Mouse (Mus musculus): ENCODE data around the gene Rnase4. TPM values are rescaled to one million over a fixed set of nuclear protein-coding genes. Genes with fewer than 3 reads are reported as not detected.
A peak's percentile ranks its signal among the peaks of the same experiment; 100 is the strongest.

Rnase4 gene
- polyA plus RNA-seq (2014; fragmentation: Nextera tagmentation; extraction: Ambion mirVana), result 12.2 and 17.6 TPM in 2 replicates

DNA sequence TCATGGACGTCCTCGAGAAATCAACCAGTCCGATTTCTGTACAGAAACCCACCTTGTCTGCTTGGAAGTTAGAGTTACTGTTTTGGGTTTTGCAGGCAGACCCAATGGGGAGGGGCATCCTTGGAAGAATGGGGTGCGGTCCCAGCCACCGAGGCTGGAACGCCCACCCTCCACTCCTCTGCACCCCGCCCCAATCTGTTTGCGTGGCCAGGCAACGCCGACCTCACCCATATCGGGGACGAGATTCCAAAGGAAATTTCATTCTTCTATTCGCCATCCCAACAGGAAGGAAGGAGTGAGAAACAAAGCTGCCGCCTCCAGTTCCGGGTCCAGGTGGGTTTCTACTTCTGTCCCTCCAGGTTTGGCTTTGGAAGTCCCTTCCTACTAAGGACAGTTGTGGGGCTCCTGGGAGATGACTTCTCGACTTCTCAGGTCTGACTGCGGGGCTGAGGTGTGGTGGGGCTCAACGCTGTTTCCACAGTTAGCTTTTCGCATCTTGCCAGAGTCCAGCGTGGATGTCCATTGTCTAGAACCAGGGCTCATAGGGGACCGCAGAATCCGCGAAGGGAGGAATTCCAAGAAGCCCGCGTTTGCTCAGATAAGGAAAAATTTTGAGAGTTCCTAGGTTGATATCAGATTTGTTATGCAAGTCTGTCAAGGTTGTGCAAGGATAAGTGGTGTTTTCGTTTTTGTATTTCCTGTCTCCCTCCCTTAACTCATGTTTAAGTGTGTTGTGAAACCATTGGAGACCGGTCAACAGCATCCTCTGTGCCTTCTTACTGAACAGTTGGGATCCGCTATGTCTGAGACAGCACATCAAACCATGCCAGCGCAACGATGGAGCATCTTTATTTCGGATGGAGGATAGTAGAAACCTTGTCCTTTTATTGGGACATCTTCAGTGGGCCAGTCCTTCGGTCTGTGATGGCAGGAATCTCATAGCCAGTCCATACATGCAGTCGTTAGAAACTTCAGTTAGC is at the start of gene Rnase4, which contains the start of gene Ang:
Rnase4 (plus strand) TSS at position 157 of the 980 bp plus-strand sequence.
Ang (plus strand) TSS at position 230 of the 980 bp plus-strand sequence.
- H3K4me2 ChIP-seq (ENCODE audit: low read depth, low read length), result peak within 1 kb of the TSS; percentile 77
- no peaks in the 10 kb centered on the region for H3K9me3 ChIP-seq (ENCODE audit: control insufficient read depth, low read length)
- H3K4me3 ChIP-seq (ENCODE audit: low read depth, low read length), result peak within 1 kb of the TSS; percentile 52
- H3K36me3 ChIP-seq (ENCODE audit: control insufficient read depth, insufficient read depth, low read length), result no peaks in the 10 kb centered on the region
- H3K4me1 ChIP-seq (ENCODE audit: control insufficient read depth, insufficient read depth, low read length), result no peaks in the 10 kb centered on the region
- peak within 1 kb of the TSS; percentile 43 for H3K9ac ChIP-seq (replicated peaks; ENCODE audit: low read depth, low read length)
- peak; percentile 21; the same call in 1 of the 2 replicates for ATAC-seq (ENCODE audit: low read depth)
- 9% methylated on average over 33 of the region's 33 CpGs for WGBS
- peak within 1 kb of the TSS; percentile 65 for H3K27ac ChIP-seq (ENCODE audit: low read depth, low read length)
- H3K27me3 ChIP-seq (ENCODE audit: control insufficient read depth, insufficient read depth, low read length), result no peaks in the 10 kb centered on the region

DNA sequence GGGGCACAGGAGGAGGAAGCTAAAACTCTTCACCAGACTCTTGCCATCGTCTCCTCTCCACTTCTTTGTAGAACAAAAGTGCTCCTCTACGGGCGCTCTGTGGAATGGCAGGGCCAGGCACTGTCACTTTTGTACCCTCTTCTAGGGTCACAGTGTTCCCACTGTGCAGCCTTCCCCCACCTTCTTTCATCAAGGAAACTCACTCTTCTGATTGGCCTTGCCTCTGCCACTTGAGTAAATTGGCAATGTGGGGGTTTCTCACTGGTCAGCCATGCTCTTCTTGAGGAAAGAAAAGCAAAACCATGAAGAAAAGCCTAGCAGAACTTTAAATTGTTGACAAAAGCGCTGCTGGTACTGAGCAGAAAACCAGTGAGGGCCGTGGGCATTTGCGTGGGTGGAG is 49.1 kb upstream of the Rnase4 start, which contains the start of gene Rnase9:
Rnase9 (minus strand) TSS at position 101 of the 400 bp plus-strand sequence.
- no peaks in the 10 kb centered on the region for H3K4me1 ChIP-seq (ENCODE audit: control insufficient read depth, insufficient read depth, low read length)
- no peaks in the 10 kb centered on the region for H3K27me3 ChIP-seq (ENCODE audit: control insufficient read depth, insufficient read depth, low read length)
- no peak within 1 kb of the TSS for H3K27ac ChIP-seq (ENCODE audit: low read depth, low read length)
- H3K36me3 ChIP-seq (ENCODE audit: control insufficient read depth, insufficient read depth, low read length), result no peaks in the 10 kb centered on the region
- no peak within 1 kb of the TSS for H3K4me3 ChIP-seq (ENCODE audit: low read depth, low read length)
- H3K4me2 ChIP-seq (ENCODE audit: low read depth, low read length), result no peak within 1 kb of the TSS
- no peak within 1 kb of the TSS for H3K9ac ChIP-seq (replicated peaks; ENCODE audit: low read depth, low read length)
- WGBS, result 67% methylated on average over 6 of the region's 6 CpGs
- no peak for ATAC-seq (ENCODE audit: low read depth)
- no peaks in the 10 kb centered on the region for H3K9me3 ChIP-seq (ENCODE audit: control insufficient read depth, low read length)

DNA sequence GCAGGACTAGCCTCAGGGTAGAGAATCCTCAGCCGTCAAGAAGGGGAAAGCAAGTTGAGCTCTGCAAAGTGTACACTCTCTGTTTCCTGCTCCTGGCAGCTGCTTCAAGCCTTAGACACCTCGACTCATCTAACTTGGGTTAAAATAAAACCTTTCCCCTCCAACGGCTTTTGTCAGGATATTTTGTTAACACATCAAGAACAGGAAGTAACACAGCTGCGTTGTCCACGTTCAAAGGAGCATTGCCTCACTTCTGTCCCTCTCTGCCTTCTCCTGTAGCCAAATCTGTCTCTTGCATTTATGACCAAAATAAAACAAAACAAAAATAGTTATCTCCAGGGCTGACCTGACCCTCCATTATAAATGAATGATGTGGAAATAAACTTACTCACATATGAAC is 43.0 kb upstream of the Rnase4 start:
- no peaks in the 10 kb centered on the region for H3K36me3 ChIP-seq (ENCODE audit: control insufficient read depth, insufficient read depth, low read length)
- ATAC-seq (ENCODE audit: low read depth), result no peak
- H3K4me1 ChIP-seq (ENCODE audit: control insufficient read depth, insufficient read depth, low read length), result no peaks in the 10 kb centered on the region
- H3K27ac ChIP-seq (ENCODE audit: low read depth, low read length), result no peak overlapping the region
- no peak overlapping the region for H3K4me3 ChIP-seq (ENCODE audit: low read depth, low read length)
- H3K9me3 ChIP-seq (ENCODE audit: control insufficient read depth, low read length), result no peaks in the 10 kb centered on the region
- no peaks in the 10 kb centered on the region for H3K27me3 ChIP-seq (ENCODE audit: control insufficient read depth, insufficient read depth, low read length)
- H3K9ac ChIP-seq (replicated peaks; ENCODE audit: low read depth, low read length), result no peak overlapping the region
- WGBS, result 72% methylated on average over 5 of the region's 5 CpGs
- H3K4me2 ChIP-seq (ENCODE audit: low read depth, low read length), result no peak overlapping the region

DNA sequence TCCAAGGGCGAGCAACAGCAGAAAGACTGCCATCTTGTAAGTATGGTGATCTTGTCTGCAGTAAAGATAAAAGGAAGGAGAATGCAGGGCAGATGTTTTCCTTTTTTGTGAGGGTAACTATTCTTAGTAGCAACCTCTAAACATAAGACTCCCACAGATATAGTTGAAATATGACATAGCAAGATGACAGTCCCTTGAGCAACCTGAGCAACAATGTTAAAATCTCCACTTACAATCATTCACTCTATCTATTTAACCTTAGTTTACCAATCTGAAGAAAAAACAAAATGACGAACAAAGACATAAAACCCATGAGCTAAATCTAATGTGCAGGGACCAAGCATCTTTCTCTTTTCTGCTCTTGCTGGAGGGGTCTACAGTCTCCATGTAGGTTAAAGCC is 40.8 kb upstream of the Rnase4 start, which contains the start of gene Rnase11:
Rnase11 (minus strand) TSS at position 101 of the 400 bp plus-strand sequence.
- no peak within 1 kb of the TSS for H3K9ac ChIP-seq (replicated peaks; ENCODE audit: low read depth, low read length)
- no peak within 1 kb of the TSS for H3K4me2 ChIP-seq (ENCODE audit: low read depth, low read length)
- no peaks in the 10 kb centered on the region for H3K4me1 ChIP-seq (ENCODE audit: control insufficient read depth, insufficient read depth, low read length)
- no peaks in the 10 kb centered on the region for H3K9me3 ChIP-seq (ENCODE audit: control insufficient read depth, low read length)
- ATAC-seq (ENCODE audit: low read depth), result no peak
- no peak within 1 kb of the TSS for H3K4me3 ChIP-seq (ENCODE audit: low read depth, low read length)
- 86% methylated on average over 2 of the region's 2 CpGs for whole genome bisulfite sequencing
- H3K36me3 ChIP-seq (ENCODE audit: control insufficient read depth, insufficient read depth, low read length), result no peaks in the 10 kb centered on the region
- H3K27me3 ChIP-seq (ENCODE audit: control insufficient read depth, insufficient read depth, low read length), result no peaks in the 10 kb centered on the region
- no peak within 1 kb of the TSS for H3K27ac ChIP-seq (ENCODE audit: low read depth, low read length)

DNA sequence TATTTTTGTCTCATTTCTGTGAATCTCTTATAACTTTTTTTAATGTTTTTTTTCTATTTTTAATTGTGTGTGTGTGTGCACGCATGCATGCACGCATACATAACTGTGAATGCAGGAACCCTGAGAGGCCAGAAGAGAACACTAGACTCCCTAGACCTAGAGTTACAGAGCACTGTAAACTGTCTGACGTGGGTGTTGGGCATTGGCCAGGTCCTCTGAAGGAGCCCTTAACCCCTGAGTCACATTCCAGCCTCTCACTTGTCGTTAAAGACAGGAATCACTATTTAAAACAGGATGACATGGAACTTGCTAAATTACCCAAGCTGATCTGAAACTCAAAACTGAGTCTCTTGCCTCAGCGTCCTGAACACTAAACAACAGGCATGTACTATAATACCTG is 38.9 kb upstream of the Rnase4 start:
- H3K27me3 ChIP-seq (ENCODE audit: control insufficient read depth, insufficient read depth, low read length), result no peaks in the 10 kb centered on the region
- H3K9ac ChIP-seq (replicated peaks; ENCODE audit: low read depth, low read length), result no peak overlapping the region
- no peak overlapping the region for H3K27ac ChIP-seq (ENCODE audit: low read depth, low read length)
- H3K9me3 ChIP-seq (ENCODE audit: control insufficient read depth, low read length), result no peaks in the 10 kb centered on the region
- H3K4me3 ChIP-seq (ENCODE audit: low read depth, low read length), result no peak overlapping the region
- no peaks in the 10 kb centered on the region for H3K36me3 ChIP-seq (ENCODE audit: control insufficient read depth, insufficient read depth, low read length)
- no peak overlapping the region for H3K4me2 ChIP-seq (ENCODE audit: low read depth, low read length)
- 63% methylated on average over 5 of the region's 5 CpGs for whole genome bisulfite sequencing
- no peak for ATAC-seq (ENCODE audit: low read depth)
- H3K4me1 ChIP-seq (ENCODE audit: control insufficient read depth, insufficient read depth, low read length), result no peaks in the 10 kb centered on the region

DNA sequence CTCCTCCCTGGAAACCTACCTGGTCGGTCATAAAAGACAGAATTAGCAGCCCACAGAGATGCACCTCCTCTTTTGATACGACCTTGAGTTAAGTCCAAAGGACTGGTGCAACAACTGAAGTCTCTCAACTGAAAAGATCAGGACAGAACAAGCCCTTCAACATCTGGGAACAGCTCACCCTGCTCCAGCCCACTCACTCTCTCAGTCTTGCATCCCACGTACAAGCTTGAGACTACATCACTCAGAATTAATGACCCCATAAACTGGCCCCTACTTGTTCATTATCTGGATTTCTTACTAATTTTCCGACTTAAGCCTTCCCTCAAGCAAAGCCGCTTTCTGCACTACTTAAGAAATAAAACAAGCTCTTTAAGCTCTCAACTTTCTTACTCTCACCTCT is 37.7 kb upstream of the Rnase4 start:
- Histone ChIP-seq H3K9ac (replicated peaks; ENCODE audit: low read depth, low read length) (no peak overlapping the region), H3K9me3 (ENCODE audit: control insufficient read depth, low read length) (no peaks in the 10 kb centered on the region), H3K4me2 (ENCODE audit: low read depth, low read length) (no peak overlapping the region), H3K4me3 (ENCODE audit: low read depth, low read length) (no peak overlapping the region), H3K27ac (ENCODE audit: low read depth, low read length) (no peak overlapping the region), H3K36me3 (ENCODE audit: control insufficient read depth, insufficient read depth, low read length) (no peaks in the 10 kb centered on the region), H3K27me3 (ENCODE audit: control insufficient read depth, insufficient read depth, low read length) (no peaks in the 10 kb centered on the region), H3K4me1 (ENCODE audit: control insufficient read depth, insufficient read depth, low read length) (no peaks in the 10 kb centered on the region)
- 59% methylated on average over 5 of the region's 5 CpGs for WGBS
- no peak for ATAC-seq (ENCODE audit: low read depth)

DNA sequence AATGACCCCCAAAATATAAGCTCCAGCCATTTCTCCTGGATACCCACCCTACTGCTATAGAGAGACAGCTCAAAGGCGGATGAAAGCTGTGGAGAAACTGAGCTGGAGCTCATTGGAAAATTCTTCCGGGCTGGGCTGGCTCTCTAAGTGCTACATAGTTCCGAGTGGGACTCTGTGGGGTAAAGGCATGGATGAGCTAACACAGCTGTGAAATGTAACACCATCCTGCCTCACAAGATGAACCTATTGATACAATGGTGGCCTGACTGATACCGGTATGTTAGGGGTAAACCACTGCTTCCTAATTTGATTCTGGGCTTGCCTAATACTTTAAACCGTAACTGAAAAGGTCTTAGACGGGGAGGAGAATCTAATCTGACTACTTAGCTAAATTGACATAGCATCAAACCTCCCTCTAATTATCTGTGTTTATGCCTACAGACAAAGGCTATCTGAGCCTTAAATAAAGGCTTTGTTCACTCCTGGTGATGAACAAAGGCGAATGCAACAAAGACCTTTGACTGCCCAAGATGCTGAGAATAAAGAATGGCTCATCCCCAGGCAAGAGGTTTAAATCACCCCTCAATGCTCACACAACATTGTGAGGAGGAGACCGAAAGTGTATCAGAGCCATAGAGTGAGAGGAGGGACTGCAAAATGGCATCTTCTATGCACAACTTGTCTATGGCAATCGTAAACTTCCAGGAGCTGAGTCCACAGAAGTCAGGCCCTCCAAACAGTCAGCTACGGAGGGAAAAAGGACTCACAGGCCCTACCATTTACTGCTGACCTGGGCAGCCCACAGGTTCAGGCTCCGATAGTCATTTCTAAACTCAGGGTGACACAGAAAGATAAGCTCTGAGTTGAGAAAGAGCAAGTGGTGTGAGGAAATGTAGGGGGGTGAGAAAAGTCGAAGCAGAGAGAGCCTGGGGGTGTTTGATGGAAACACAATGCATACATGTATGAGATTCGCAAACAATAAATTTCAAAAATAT is 36.3 kb upstream of the Rnase4 start:
- H3K36me3 ChIP-seq (ENCODE audit: control insufficient read depth, insufficient read depth, low read length), result no peaks in the 10 kb centered on the region
- no peak overlapping the region for H3K4me2 ChIP-seq (ENCODE audit: low read depth, low read length)
- H3K27me3 ChIP-seq (ENCODE audit: control insufficient read depth, insufficient read depth, low read length), result no peaks in the 10 kb centered on the region
- WGBS, result 28% methylated on average over 13 of the region's 13 CpGs
- no peak overlapping the region for H3K4me3 ChIP-seq (ENCODE audit: low read depth, low read length)
- no peak for ATAC-seq (ENCODE audit: low read depth)
- H3K27ac ChIP-seq (ENCODE audit: low read depth, low read length), result no peak overlapping the region
- no peaks in the 10 kb centered on the region for H3K9me3 ChIP-seq (ENCODE audit: control insufficient read depth, low read length)
- no peaks in the 10 kb centered on the region for H3K4me1 ChIP-seq (ENCODE audit: control insufficient read depth, insufficient read depth, low read length)
- H3K9ac ChIP-seq (replicated peaks; ENCODE audit: low read depth, low read length), result no peak overlapping the region

DNA sequence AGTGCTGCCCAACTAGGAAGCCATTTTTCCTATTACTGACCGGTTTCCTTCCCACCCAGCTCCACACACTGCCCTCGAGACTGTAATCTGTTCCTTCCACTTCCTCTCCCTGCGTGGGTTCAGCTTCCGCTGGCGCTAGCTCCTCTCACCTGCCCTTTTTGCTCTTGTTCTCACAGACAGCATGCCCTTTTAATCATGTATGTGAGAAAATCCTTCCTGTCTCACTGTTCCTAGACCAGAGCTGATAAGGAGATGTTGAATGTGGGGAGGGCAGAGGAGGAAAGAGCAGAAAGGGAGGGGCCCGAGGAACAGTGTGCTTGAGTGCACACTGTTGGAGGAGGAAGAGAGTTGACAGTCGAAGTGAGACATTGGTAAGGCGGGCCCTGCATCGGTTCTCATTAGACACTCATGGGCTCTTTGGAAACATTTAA is 33.5 kb upstream of the Rnase4 start, which contains the start of gene Rnase12:
Rnase12 (minus strand) TSS at position 261 of the 431 bp plus-strand sequence.
- ATAC-seq (ENCODE audit: low read depth), result no peak
- Histone ChIP-seq H3K36me3 (ENCODE audit: control insufficient read depth, insufficient read depth, low read length) (no peaks in the 10 kb centered on the region), H3K27ac (ENCODE audit: low read depth, low read length) (no peak within 1 kb of the TSS), H3K4me1 (ENCODE audit: control insufficient read depth, insufficient read depth, low read length) (no peaks in the 10 kb centered on the region), H3K4me2 (ENCODE audit: low read depth, low read length) (no peak within 1 kb of the TSS), H3K4me3 (ENCODE audit: low read depth, low read length) (no peak within 1 kb of the TSS), H3K9ac (replicated peaks; ENCODE audit: low read depth, low read length) (no peak within 1 kb of the TSS), H3K27me3 (ENCODE audit: control insufficient read depth, insufficient read depth, low read length) (no peaks in the 10 kb centered on the region), H3K9me3 (ENCODE audit: control insufficient read depth, low read length) (no peaks in the 10 kb centered on the region)
- 82% methylated on average over 9 of the region's 9 CpGs for WGBS

All from neural tube, embryonic 14.5 days (tissue).